Mouse (Mus musculus): ENCODE results near the gene Cenpx.
A peak's percentile ranks its signal among the peaks of the same experiment; 100 is the strongest.
"Not testable (repeated sequence)": the region's sequence is repeated elsewhere in the genome, so short reads cannot be mapped to it uniquely, and the experiment has no call there.

Gene Cenpx

GRCm38 (mm10) chr11:120696568-120696967 is 17.0 kb downstream of the Cenpx start:
- DNase-seq (ENCODE audit: low spot score in 2 of 2): no peak

GRCm38 (mm10) chr11:120695641-120696040 is 17.9 kb downstream of the Cenpx start:
- no peak for DNase-seq (ENCODE audit: low spot score in 2 of 2)

GRCm38 (mm10) chr11:120695184-120695583 is 18.4 kb downstream of the Cenpx start:
- peak in 1 of 2 experiments; percentile 32 for DNase-seq (ENCODE audit: low spot score in 2 of 2)

- DNase-seq (ENCODE audit: low spot score in 2 of 2): no peak
Observed at GRCm38 (mm10) chr11:120693461-120693860, 20.1 kb downstream of the Cenpx start.

- DNase-seq (ENCODE audit: low spot score in 2 of 2): no peak
Observed at GRCm38 (mm10) chr11:120692471-120693011, 21.0 kb downstream of the Cenpx start.

GRCm38 (mm10) chr11:120689365-120689764 is 24.2 kb downstream of the Cenpx start:
- DNase-seq (ENCODE audit: low spot score in 2 of 2): no peak

GRCm38 (mm10) chr11:120686650-120687272 is 26.8 kb downstream of the Cenpx start:
- no peak for DNase-seq (ENCODE audit: low spot score in 2 of 2)

GRCm38 (mm10) chr11:120684660-120685059 is 28.9 kb downstream of the Cenpx start:
- DNase-seq (ENCODE audit: low spot score in 2 of 2): no peak

GRCm38 (mm10) chr11:120684086-120684485 is 29.5 kb downstream of the Cenpx start:
- no peak for DNase-seq (ENCODE audit: low spot score in 2 of 2)

GRCm38 (mm10) chr11:120683536-120683935 is 30.0 kb downstream of the Cenpx start:
- no peak for DNase-seq (ENCODE audit: low spot score in 2 of 2)

GRCm38 (mm10) chr11:120682683-120683082 is 30.9 kb downstream of the Cenpx start:
- no peak for DNase-seq (ENCODE audit: low spot score in 2 of 2)

- DNase-seq (ENCODE audit: low spot score in 2 of 2): no peak
Observed at GRCm38 (mm10) chr11:120679909-120680308, 33.6 kb downstream of the Cenpx start.

GRCm38 (mm10) chr11:120676951-120677350 is 36.6 kb downstream of the Cenpx start:
- no peak for DNase-seq (ENCODE audit: low spot score in 2 of 2)

GRCm38 (mm10) chr11:120675875-120676274 is 37.7 kb downstream of the Cenpx start:
- not testable (repeated sequence) for DNase-seq (ENCODE audit: low spot score in 2 of 2)

GRCm38 (mm10) chr11:120673594-120674122 is 39.9 kb downstream of the Cenpx start:
- DNase-seq (ENCODE audit: low spot score in 2 of 2): no peak

- peak; percentile 84 to 94 for DNase-seq (ENCODE audit: low spot score in 2 of 2)
Observed at GRCm38 (mm10) chr11:120672687-120673593, 40.6 kb downstream of the Cenpx start, which contains the start of gene Aspscr1. Gene Aspscr1 (plus strand): TSS chr11:120672973.

- DNase-seq (ENCODE audit: low spot score in 2 of 2): no peak
Observed at GRCm38 (mm10) chr11:120666617-120667016, 46.9 kb downstream of the Cenpx start.

GRCm38 (mm10) chr11:120665406-120665805 is 48.1 kb downstream of the Cenpx start:
- no peak for DNase-seq (ENCODE audit: low spot score in 2 of 2)

GRCm38 (mm10) chr11:120663714-120664113 is 49.8 kb downstream of the Cenpx start:
- no peak for DNase-seq (ENCODE audit: low spot score in 2 of 2)

GRCm38 (mm10) chr11:120662759-120663158 is 50.8 kb downstream of the Cenpx start:
- DNase-seq (ENCODE audit: low spot score in 2 of 2): no peak

GRCm38 (mm10) chr11:120661076-120661460 is 52.5 kb downstream of the Cenpx start, which contains the start of gene Notum:
Gene Notum (minus strand): TSS chr11:120661175.
- DNase-seq (ENCODE audit: low spot score in 2 of 2): no peak
